Mouse (Mus musculus) G1E (cell line): ENCODE measurements at regions not wholly inside any gene's neighbourhood (a gene's known extent, or its start where the extent isn't known, plus 50 kb on each side); places are given as distances from the start of the nearest gene placed in this dataset.

Experiments
- CTCF ChIP-seq: IDR thresholded peaks from 2 replicates; pipeline ENCODE4 v1.5.1; 2012; ENCODE audit warnings: low read depth, low read length, inconsistent platforms, mixed read lengths
- GATA1 ChIP-seq: IDR thresholded peaks from 2 replicates; pipeline ENCODE4 v1.6.1; 2012; ENCODE audit warnings: borderline replicate concordance, low read length, inconsistent platforms, mixed read lengths
- GATA2 ChIP-seq: IDR thresholded peaks from 2 replicates; pipeline ENCODE4 v1.6.1; 2012; ENCODE audit warnings: low read depth, low read length, inconsistent platforms, borderline replicate concordance
- POLR2AphosphoS5 ChIP-seq: IDR thresholded peaks from 2 replicates; pipeline ENCODE4 v1.6.1; 2012; ENCODE audit warnings: low read depth, low read length, inconsistent platforms; ENCODE audit not compliant: insufficient replicate concordance
- TAL1 ChIP-seq: conservative IDR thresholded peaks from 2 replicates; pipeline ENCODE4 v1.6.1; 2012; ENCODE audit warnings: low read depth, low read length, inconsistent platforms, mixed read lengths

- TF ChIP-seq CTCF (no peak), GATA1 (no peak), GATA2 (no peak), TAL1 (no peak), POLR2AphosphoS5 (no peak)
These were observed 241.4 kb upstream of the Pmfbp1 start for GRCm38 (mm10) chr8:109252404-109252803.
